Mouse (Mus musculus) megakaryocyte, adult 5-6 weeks (primary cell): ENCODE measurements around the gene Aco1. TPM values are rescaled to one million over a fixed set of nuclear protein-coding genes. Genes with fewer than 3 reads are reported as not detected.

Experiments used
- ATAC-seq: 2 replicates; pipeline ENCODE4 v1.8.0; 2016; ENCODE audit warnings: mild to moderate bottlenecking, inconsistent platforms; ENCODE audit not compliant: poor library complexity, severe bottlenecking
- total RNA-seq, 2 experiments: library from RNA; stranded (forward) in 1 of 2; stranded (reverse) in 1 of 2; fragments of 153-499, 151-499 nt in 1 of 2; fragments of 221-1000, 200-1000 nt in 1 of 2; gene quantifications; 2 replicates each; pipeline versions ENCODE4 v1.2.3 to v1.2.4; 2015 to 2017

The Aco1 gene
- total RNA-seq, 2 experiments from 2014 or later: 16.1 to 21.0 TPM

DNA sequence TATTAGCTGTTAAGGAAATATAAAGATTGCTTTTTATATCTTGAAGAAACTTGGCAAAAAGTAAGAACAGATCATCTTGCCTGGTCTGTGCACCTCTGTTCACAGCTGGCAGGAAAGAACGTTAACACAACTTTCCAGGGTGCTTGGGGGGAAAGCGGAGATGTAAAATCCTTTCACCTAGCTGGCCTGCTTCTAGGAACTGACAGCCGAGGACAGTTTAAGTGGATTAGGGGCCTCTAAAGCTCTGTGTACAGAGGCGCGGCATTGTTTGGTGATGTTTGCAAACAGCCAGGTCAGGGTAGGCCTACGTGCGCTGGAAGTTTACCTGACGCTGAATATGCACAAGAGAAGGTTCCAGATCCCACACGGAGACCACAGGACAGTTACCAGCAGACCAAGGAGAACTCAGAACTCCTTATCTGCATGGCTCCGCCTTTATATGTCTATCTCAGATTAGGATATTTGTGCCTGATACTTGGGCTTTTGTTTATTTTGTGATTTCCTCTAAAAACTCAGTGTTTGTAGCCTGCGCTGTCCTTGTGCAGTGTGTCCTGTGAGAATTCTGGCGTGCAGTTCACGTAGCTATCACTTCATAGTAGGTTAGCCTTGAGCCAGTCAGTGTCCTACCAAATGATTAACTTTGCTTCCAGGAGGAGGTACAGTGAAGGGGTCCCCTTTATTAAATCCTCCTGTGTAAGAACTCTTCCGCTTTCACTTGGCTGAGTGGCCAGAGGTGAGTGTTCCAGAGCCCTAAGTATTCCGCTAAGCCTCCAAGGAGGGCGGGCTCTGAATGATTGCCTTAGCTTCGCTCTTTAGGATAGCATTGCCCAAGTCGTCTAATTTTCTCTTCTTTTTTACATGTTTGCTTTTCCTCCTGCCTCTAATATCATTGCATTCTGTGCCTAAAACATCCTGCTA lies 14.0 kb downstream of the Aco1 start:
- no peak for ATAC-seq

DNA sequence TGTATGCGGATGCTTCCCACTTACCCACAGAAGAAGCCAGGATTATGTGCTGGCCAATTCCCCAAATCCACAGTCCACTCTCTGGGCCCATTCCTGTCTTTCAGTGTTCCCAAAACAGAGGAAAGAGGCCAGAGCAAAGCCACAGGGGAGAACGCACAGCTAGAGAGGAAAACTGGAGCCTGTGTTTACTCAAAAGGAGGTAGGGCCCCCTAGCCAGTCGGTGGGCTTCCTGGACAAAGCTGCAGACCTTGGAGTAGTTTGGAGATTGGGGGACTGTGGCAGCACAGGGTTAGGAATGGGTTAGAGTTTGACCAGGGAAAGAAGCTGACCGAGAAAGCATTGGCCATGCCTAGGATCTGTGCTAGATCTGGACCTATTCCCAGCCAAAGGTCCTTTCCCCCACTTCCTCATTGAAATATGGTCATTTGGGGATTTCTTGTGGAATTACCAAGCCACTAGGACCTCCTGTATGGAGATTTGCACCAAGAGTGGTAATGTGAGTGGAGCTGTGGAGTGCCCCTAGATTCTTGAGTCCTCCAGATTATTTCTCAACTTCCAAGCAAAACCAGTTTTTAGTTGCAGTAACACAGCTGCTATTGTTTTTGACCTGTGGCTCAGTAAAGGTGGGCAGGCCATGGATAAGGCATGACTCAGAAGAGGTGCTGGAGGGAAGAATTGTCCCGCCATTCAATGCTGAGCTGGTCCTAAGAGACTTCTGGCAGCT lies 14.8 kb downstream of the Aco1 start:
- no peak for ATAC-seq

DNA sequence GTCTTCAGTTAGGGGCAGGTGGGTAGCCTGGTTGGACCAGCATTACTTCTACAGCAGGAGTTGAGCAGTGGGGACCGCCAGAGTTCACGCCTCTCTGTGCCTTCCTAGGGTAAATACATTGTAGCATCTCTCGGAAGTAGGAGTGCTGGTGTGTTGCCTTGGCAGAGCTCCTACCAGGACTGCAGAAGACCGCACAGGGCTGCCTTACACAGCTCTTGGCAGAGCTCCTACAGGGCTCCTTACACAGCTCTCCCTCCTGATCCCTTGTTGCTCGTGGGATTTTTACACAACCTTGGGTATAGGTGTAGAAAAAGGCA lies 15.3 kb downstream of the Aco1 start:
- no peak for ATAC-seq

DNA sequence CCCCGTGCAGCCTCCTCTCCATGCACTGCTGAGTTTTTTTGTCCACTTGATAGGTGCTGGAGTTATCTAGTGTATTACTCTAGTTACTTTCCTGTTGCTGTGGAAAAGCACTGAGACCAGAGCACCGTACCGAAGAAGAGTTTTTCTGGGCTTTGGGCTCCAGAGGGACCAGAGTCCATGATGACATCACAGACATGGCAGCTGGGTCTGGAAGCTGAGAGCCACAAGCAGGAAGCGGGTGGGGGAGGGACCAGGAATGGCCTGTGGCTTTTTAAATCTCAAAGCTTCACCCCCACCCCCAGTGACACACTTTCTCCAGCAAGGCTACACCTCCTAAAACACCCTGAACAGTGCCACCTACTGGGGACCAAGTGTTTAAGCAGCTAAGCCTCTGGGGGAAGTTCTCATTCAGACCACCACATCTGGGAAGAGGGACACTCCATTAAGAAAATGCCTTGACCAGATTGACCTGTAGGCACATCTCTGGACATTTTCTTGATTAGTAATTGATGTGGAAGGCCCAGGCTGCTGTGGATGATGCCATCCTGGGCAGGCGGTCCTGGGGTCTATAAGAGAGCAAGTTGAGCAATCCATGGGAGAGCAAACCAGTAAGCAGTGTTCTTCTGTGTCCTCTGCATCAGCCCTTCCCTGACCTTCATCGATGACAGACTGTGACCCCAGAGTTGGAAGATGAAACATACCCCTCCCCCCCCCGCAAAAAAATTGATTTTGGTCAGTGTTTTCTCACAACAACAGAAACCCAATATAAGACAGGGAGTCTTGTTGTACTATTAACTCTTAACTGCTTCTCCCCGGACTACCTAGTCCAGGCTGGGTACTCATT lies 17.9 kb downstream of the Aco1 start:
- ATAC-seq: no peak

DNA sequence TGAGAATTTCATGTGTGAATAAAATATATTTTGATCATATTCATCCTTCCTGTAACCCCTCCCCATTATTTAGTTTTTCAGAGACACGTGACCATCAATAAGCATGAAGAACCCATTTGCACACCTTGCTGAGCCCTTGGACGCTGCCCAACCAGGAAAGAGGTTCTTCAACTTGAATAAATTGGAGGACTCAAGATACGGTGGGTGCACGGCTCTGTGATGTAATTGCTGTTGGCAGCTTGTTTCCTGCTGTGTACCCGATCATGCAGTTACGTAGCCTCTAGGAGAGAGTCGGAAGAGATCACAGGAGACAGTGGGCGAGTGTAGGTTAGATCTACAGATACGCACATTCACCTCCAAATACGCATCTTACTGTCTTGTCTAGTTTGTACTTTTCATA lies 20.8 kb downstream of the Aco1 start:
- ATAC-seq: no peak

DNA sequence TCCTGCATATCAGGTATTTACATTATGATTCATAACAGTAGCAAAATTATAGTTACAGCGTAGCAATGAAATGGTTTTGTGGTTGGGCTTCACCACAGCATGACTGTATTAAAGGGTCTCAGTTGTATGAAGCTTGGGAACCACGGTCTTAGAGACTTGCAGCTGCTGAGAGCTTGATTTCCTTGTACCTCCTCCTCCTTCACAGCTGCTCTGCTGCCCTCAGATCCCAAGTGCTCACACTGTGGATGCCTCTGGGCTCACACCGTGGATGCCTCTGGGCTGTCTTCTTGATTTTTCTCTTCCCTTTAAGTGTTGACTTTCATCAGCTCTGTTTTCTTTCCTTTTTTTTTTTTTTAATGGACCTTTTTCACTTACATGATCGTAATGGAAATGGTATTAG lies 28.6 kb downstream of the Aco1 start:
- ATAC-seq: no peak

DNA sequence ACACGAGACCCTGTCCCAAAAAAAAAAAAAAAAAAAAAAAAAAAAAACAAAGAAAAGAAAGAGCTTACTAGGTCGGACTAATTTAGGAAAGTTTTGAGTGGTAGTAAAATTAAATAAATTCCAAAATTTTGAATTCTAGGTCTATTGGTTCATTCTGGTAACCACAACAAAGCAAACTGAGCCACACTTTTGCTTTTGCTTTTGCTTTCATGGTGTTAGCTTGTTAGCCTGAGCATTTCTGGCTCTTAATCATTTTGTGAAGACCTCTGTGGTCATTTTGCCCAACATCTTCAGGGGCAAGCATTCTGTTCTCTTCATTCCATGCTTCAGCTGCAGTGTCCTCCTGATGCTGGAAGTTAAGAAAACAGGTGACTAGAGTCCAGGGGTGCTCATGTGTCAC lies 29.5 kb downstream of the Aco1 start:
- ATAC-seq: no peak

DNA sequence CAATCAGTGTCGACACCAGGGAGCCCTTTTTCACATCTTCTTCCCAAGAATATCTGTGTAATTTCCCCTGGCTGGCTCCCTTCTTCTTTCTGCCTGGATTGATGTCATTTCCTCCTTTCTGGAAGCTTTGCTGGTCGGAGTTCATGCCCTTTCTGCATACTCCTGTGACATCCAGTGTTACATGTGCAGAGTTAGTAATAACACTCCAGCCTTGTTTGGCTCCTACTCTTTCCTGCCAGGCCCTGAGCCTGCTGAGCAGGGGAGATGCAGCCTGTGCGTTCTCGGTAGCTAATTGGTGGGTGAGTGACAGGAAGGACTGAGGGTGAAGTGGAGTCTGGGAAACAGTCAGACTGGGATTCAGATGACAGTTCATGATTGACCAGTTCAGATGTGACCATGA lies 31.4 kb downstream of the Aco1 start:
- ATAC-seq: no peak

DNA sequence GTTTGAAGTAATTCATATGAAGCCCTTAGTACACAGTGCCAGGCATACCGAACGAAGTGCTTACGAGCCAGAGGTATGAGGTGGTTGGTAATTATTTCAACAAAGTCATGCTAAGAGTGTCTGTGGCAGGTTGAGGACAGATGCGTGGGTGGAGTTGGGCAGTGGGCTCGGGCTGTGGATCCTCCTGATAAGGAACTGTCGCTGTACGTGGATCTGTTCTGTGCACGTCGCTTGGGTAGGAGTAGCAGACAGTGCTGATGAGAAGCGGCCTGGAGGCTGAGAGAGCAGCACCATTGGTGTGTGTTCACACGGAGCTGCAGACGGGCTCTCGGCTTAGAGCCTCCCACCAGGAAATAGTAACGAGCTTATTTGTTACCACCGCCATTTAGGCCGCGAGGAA lies 35.7 kb downstream of the Aco1 start:
- ATAC-seq: no peak

DNA sequence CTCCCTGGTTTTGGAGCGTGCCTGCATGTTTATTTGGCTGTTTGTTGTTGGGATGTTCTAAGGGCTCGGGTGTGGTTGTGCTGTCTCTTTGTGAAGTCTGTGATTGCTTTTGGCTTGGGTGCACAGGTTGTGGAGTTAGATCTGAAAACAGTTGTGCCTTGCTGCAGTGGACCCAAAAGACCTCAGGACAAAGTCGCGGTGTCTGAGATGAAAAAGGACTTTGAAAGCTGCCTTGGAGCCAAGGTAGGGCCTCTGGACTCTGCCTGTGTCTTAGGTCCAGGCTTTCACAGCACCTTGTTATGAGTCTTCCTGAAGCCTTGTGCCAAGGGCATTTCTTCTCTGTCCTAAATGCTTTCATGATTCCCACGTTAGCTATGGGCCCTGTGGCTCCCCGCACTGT lies 37.2 kb downstream of the Aco1 start:
- ATAC-seq: no peak

DNA sequence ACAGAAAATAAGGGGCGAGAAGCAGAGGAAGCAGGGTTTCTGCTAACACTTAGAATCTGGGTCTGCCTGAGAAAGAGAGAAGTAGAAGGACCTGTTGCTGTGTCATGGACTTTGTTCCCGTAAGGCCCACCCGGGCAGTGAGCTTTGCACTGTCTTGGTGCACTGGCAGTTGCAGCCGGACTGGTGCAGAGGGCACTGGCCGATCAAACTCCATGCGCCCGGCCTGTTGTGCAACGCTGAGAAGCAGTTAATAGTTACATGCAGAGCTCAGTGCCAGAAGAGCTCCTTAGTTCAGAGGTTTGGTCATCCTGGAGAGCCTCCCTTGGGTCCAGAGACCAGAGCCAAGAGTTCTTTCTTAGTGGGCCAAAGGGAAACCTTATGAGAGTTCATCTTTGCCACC lies 38.8 kb downstream of the Aco1 start:
- no peak for ATAC-seq

DNA sequence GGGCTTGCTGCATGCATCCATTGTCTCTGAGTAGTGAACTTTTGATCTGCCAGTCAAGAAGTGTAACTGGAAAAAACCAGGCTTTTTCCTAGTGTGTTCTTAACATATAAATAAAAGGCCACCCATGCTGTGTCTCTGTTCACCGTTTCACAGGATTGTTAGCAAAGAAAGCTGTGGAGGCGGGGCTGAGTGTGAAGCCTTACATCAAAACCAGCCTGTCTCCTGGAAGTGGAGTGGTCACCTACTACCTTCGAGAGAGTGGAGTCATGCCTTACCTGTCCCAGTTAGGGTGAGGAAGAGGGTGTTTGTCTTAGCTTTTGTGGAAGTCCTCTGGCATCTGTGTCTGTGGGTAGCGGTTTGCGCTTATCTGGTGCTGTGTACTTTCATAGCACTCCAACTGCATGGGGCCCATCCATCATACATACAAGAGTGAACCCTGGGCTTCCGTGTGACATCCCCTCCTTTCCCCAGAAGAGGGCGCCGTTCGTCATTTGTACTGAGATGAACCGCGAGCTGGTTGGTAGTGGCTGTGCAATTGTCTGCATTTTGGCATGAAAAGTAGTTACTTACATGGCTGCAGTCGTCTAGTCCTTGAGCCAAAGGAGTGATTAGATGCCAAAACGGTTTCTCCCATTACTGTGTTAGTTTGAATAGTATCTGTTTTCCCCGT lies 39.9 kb downstream of the Aco1 start:
- peak; percentile 93 for ATAC-seq

DNA sequence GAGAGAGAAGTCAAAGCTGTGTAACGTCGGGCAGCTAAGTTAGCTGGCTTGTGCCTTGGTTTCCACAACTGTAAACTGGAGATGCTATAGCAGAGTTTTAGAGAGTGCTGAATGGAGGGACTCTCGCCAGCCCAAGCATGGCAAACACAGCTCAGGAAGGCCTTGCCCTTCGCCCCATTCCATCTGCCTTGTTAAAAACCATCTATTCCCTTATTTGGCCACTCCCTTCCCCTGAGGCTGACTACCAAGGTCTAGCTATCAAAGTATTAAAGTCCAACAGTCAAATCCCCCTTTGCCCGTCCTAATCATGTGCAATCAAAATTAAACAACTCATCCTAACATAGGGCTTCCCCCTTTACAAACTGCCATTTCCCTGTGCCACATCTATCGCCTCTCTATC lies 40.9 kb downstream of the Aco1 start:
- ATAC-seq: no peak

DNA sequence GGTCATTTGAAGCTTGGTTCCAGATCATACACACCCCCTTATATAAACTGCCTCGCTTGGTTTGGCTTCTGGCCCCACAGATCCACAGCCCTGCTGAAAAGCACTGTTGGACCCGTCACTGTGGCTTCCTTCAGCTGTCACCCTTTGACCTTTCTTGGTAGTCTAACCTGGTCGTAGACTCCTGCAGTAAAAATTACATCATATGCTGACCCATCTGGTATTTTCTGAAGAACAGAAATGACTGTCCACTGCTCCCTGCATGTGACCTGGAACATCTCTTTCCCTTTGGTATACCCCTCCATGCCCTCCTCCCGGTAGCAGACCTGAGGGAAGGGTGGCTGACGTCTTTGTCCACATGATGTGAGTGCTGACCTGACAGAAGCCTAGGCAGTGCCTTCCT lies 41.6 kb downstream of the Aco1 start:
- ATAC-seq: no peak

DNA sequence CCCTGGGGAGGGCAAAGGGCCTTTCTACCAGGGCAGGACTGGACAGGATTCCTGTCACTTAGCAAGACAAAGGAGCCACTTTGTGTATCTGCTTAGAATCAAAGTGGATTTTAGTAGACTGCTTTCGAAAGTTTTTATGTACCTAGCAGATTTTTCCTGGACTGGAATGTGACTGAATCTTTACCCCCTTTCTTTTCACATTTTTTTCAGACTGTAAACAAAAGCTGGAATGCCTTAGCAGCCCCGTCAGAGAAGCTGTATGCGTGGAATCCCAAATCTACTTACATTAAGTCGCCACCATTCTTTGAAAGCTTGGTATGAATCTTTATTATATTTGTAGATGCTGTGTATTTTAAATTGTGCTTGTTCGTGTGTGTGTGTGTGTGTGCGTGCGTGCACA lies 45.1 kb downstream of the Aco1 start:
- ATAC-seq: no peak

DNA sequence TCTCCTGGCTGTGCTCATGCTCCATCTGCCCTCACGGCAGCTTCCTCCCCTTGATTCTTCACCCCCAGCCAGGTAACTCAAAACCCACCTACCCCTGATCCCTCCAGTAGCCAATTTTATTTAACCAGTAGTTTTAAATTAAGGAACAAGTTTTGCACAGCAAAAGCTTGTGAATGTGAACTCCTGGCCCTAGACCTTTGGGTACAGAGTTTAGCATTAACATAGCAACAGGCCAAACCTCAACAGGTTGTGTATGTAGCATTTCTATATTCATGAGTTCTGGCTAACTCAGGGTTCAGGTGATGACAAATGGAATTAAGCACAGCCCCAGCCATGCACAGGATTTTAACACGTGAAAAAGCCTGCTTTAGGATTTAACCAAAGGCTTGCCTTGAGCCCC lies 49.4 kb downstream of the Aco1 start:
- no peak for ATAC-seq

DNA sequence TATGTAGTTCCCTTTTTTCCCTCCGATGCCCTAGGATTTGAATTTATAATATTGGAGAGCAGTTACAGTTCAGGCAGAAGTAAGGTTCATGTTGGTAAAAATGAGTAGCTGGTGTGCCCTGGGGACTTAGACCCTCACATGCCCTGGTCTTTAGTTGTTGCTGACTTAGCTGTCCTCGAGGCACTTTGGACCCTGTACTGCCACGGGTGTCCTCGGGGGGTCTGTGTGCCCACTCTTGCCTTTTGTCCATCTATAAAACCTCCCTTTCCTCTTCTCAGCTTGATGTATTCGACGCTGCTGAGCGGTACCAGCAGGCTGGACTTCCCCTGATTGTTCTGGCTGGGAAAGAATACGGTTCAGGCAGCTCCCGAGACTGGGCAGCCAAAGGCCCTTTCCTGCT lies 50.6 kb downstream of the Aco1 start:
- no peak for ATAC-seq

DNA sequence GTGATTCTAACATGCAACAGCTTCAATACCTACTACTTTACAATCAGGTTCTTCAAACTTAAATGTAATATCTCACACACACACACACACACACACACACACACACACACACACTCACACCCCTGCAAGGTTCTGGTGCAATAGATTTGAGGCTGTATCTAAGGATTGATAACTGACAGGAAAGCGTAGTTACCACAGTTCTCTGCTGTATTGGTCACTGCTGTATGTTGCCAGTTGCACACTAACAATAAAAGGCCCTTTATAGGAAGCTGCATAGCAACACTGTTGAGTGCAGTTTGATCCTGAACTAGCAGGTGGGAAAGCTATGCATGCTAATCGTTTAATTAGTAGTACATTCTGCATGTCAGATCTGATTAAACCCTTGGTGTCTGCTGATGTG lies 52.5 kb downstream of the Aco1 start:
- ATAC-seq: no peak

DNA sequence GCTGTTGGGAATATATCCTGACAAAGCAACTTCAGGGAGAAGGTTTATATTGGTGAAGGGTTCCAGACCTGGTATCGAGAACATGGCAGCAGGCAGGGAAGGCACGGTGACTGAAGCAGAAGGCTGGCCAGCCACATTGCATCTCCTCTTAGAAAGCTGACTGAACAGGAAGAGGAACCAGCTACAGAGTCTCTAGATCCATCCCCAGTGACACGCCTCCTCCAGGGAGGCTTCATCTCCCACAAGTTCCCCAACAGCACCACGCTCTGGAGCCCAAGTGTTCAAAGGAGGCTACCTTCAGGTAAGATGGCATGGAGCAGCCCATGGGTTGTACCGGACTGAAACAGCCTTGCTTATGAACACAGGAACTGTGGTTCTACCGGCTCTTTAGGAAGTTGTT lies 59.3 kb downstream of the Aco1 start:
- peak; percentile 89 for ATAC-seq

DNA sequence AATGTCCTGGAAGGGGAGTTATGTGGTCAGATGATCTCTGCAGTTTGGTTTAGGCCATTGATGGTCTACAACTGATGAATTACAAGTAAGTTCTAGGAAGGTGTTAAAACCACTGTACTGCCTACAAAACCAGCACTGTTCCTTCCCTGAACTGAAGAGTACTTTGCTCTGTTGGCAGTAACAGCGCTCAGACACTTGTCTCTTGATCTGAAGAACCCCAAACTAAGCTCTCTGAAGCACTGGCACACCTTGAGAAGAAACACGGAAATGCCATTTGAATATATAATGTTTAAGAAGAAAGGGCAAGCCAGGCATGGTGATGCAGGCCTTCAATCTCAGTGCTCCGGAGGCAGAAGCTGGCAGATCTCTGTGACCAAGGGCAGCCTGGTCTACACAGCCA lies 61.5 kb downstream of the Aco1 start:
- no peak for ATAC-seq
